Mouse (Mus musculus): ENCODE data around the gene Defb45.

DNA sequence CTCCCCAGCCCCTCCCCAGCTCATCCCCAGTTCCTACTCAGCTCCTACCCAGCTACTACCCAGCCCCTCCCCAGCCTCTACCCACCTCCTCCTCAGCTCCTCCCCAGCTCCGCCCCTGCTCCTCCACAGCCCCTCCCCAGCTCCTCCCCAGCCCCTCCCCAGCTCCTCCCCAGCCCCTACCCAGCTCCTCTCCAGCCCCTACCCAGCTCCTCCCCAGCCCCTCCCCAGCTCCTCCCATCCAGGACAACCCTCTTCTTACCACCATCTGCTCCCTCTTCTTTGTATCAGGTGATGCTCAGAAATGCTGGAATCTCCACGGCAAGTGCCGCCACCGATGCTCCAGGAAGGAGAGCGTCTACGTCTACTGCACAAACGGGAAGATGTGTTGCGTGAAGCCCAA, 13.0 kb upstream of the Defb45 start:
- TF ChIP-seq CTCF (IDR thresholded peaks at IDR 0.05; ENCODE audit: low read depth, low read length) (no peak), TAL1 (conservative IDR thresholded peaks at IDR 0.05; ENCODE audit: low read depth, low read length) (no peak), GATA1 (IDR thresholded peaks at IDR 0.05; ENCODE audit: borderline replicate concordance, low read length) (no peak), GATA2 (IDR thresholded peaks at IDR 0.05; ENCODE audit: borderline replicate concordance, low read depth, low read length) (no peak)
